Mouse (Mus musculus): ENCODE data around the gene Pacsin1. TPM values are rescaled to one million over a fixed set of nuclear protein-coding genes. Genes with fewer than 3 reads are reported as not detected.
A peak's percentile ranks its signal among the peaks of the same experiment; 100 is the strongest.

Pacsin1 gene
- polyA plus RNA-seq, 1 experiment, result 254 TPM

DNA sequence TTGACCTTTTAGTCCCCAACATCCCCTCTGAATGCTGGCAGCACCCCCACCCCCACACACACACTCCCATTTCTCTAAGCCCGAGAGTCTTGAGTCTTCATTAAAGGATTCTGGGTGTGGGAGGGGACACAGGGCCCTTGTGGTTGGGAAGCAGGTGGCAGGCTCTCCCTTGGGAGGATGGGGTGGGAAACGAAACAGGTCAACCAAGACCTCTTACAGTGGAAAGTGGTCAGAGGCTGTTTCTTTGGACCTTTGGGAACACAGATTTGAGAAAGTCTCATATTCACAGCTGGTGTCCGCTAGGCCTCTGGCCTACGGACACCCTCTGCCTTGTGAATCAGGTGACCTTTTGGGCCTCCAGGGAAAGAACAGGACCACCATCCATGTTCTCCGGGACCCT, 54.3 kb downstream of the Pacsin1 start:
- H3K4me3 ChIP-seq (ENCODE audit: insufficient read depth, low read length), result no peak overlapping the region
- TF ChIP-seq POLR2A (IDR thresholded peaks at IDR 0.05; ENCODE audit: extremely low read depth, insufficient read depth, low read length), result no peak
- no peak for TF ChIP-seq CTCF (IDR thresholded peaks at IDR 0.05; ENCODE audit: extremely low read depth, insufficient read depth, low read length)
- no peak overlapping the region for H3K27ac ChIP-seq (ENCODE audit: insufficient read depth, low read length)
- H3K4me1 ChIP-seq (ENCODE audit: control insufficient read depth, insufficient read depth, low read length), result peaks cover 3% of the 10 kb centered on the region

GRCm38 (mm10) chr17:27712832-27713231, 57.5 kb downstream of the Pacsin1 start:
- H3K4me3 ChIP-seq (ENCODE audit: insufficient read depth, low read length), result no peak overlapping the region
- no peak for TF ChIP-seq CTCF (IDR thresholded peaks at IDR 0.05; ENCODE audit: extremely low read depth, insufficient read depth, low read length)
- no peak for TF ChIP-seq POLR2A (IDR thresholded peaks at IDR 0.05; ENCODE audit: extremely low read depth, insufficient read depth, low read length)
- peaks cover 1% of the 10 kb centered on the region; the same call in 1 of the 2 replicates for H3K4me1 ChIP-seq (ENCODE audit: control insufficient read depth, insufficient read depth, low read length)
- no peak overlapping the region for H3K27ac ChIP-seq (ENCODE audit: insufficient read depth, low read length)

GRCm38 (mm10) chr17:27716804-27717203, 61.5 kb downstream of the Pacsin1 start:
- Histone ChIP-seq H3K27ac (ENCODE audit: insufficient read depth, low read length) (no peak overlapping the region), H3K4me1 (ENCODE audit: control insufficient read depth, insufficient read depth, low read length) (0 out of 2 replicates have a peak, but pooled peaks cover 1% of the 10 kb centered on the region), H3K4me3 (ENCODE audit: insufficient read depth, low read length) (no peak overlapping the region)
- TF ChIP-seq POLR2A (IDR thresholded peaks at IDR 0.05; ENCODE audit: extremely low read depth, insufficient read depth, low read length) (no peak), CTCF (IDR thresholded peaks at IDR 0.05; ENCODE audit: extremely low read depth, insufficient read depth, low read length) (no peak)

- H3K4me1 ChIP-seq (ENCODE audit: control insufficient read depth, insufficient read depth, low read length), result no peaks in the 10 kb centered on the region
- H3K4me3 ChIP-seq (ENCODE audit: insufficient read depth, low read length), result no peak overlapping the region
- H3K27ac ChIP-seq (ENCODE audit: insufficient read depth, low read length), result no peak overlapping the region
- TF ChIP-seq POLR2A (IDR thresholded peaks at IDR 0.05; ENCODE audit: extremely low read depth, insufficient read depth, low read length) (no peak), CTCF (IDR thresholded peaks at IDR 0.05; ENCODE audit: extremely low read depth, insufficient read depth, low read length) (peak; percentile 39)
Observed at GRCm38 (mm10) chr17:27718250-27718649, 62.9 kb downstream of the Pacsin1 start.

GRCm38 (mm10) chr17:27719663-27720062, 64.4 kb downstream of the Pacsin1 start:
- H3K27ac ChIP-seq (ENCODE audit: insufficient read depth, low read length), result no peak overlapping the region
- TF ChIP-seq POLR2A (IDR thresholded peaks at IDR 0.05; ENCODE audit: extremely low read depth, insufficient read depth, low read length) (no peak), CTCF (IDR thresholded peaks at IDR 0.05; ENCODE audit: extremely low read depth, insufficient read depth, low read length) (no peak)
- no peaks in the 10 kb centered on the region for H3K4me1 ChIP-seq (ENCODE audit: control insufficient read depth, insufficient read depth, low read length)
- no peak overlapping the region for H3K4me3 ChIP-seq (ENCODE audit: insufficient read depth, low read length)

- Histone ChIP-seq H3K27ac (ENCODE audit: insufficient read depth, low read length) (no peak overlapping the region), H3K4me3 (ENCODE audit: insufficient read depth, low read length) (no peak overlapping the region), H3K4me1 (ENCODE audit: control insufficient read depth, insufficient read depth, low read length) (no peaks in the 10 kb centered on the region)
- no peak for TF ChIP-seq CTCF (IDR thresholded peaks at IDR 0.05; ENCODE audit: extremely low read depth, insufficient read depth, low read length)
- TF ChIP-seq POLR2A (IDR thresholded peaks at IDR 0.05; ENCODE audit: extremely low read depth, insufficient read depth, low read length), result no peak
Observed at GRCm38 (mm10) chr17:27720326-27720725, 65.0 kb downstream of the Pacsin1 start.

- Histone ChIP-seq H3K4me3 (ENCODE audit: insufficient read depth, low read length) (no peak overlapping the region), H3K27ac (ENCODE audit: insufficient read depth, low read length) (no peak overlapping the region), H3K4me1 (ENCODE audit: control insufficient read depth, insufficient read depth, low read length) (no peaks in the 10 kb centered on the region)
- TF ChIP-seq CTCF (IDR thresholded peaks at IDR 0.05; ENCODE audit: extremely low read depth, insufficient read depth, low read length) (no peak), POLR2A (IDR thresholded peaks at IDR 0.05; ENCODE audit: extremely low read depth, insufficient read depth, low read length) (no peak)
Observed at GRCm38 (mm10) chr17:27721125-27721664, 65.9 kb downstream of the Pacsin1 start.

- TF ChIP-seq CTCF (IDR thresholded peaks at IDR 0.05; ENCODE audit: extremely low read depth, insufficient read depth, low read length), result no peak
- no peak for TF ChIP-seq POLR2A (IDR thresholded peaks at IDR 0.05; ENCODE audit: extremely low read depth, insufficient read depth, low read length)
- Histone ChIP-seq H3K4me1 (ENCODE audit: control insufficient read depth, insufficient read depth, low read length) (no peaks in the 10 kb centered on the region), H3K4me3 (ENCODE audit: insufficient read depth, low read length) (no peak overlapping the region), H3K27ac (ENCODE audit: insufficient read depth, low read length) (no peak overlapping the region)
Observed at GRCm38 (mm10) chr17:27724327-27724726, 69.0 kb downstream of the Pacsin1 start.

DNA sequence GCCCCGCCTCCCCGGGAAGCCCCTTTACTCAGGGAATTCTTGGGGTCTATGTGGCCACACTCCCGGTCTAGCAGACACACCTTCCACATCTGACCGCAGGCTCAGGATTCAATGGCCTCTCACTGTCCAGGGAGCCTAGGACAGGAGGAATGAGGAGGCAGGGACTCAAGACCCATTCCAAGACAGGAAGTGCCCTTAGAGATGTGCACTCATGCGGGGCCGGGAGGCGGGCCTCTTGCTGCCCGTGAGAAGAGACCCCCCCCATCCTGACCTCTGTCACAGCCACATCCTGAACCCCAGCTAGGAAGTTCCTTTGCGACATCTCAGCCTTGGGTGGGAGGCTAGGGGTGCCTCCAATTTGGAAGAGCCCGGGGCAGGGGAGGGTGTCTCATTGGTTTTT, 69.7 kb downstream of the Pacsin1 start:
- TF ChIP-seq POLR2A (IDR thresholded peaks at IDR 0.05; ENCODE audit: extremely low read depth, insufficient read depth, low read length), result no peak
- TF ChIP-seq CTCF (IDR thresholded peaks at IDR 0.05; ENCODE audit: extremely low read depth, insufficient read depth, low read length), result no peak

DNA sequence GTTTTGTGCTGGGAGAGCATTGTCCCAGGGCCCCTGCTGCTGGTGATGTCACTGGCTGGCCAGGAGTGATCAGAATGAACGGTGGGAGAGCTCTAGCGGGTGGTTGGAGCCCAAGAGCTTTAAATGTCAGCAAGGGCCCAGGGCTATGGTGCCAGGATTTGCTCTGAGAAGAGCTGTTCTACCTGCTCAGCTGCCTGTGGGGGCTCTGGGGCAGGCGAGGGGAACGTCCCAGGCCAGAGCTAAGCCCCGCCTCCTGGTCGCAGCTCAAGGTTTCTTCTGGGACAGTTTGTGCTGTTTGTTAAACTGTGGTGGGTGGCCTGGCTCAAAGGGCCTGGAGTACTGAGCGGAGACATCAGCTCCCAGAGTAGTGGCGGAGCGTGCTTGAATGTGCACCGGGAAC, 70.1 kb downstream of the Pacsin1 start:
- no peak for TF ChIP-seq CTCF (IDR thresholded peaks at IDR 0.05; ENCODE audit: extremely low read depth, insufficient read depth, low read length)
- TF ChIP-seq POLR2A (IDR thresholded peaks at IDR 0.05; ENCODE audit: extremely low read depth, insufficient read depth, low read length), result no peak

More for the DNA sequence above, 69.7 kb downstream of the Pacsin1 start:
- no peak overlapping the region for H3K27ac ChIP-seq (ENCODE audit: insufficient read depth, low read length)
- H3K4me1 ChIP-seq (ENCODE audit: control insufficient read depth, insufficient read depth, low read length), result no peaks in the 10 kb centered on the region
- no peak overlapping the region for H3K4me3 ChIP-seq (ENCODE audit: insufficient read depth, low read length)

More for the DNA sequence above, 70.1 kb downstream of the Pacsin1 start:
- no peak overlapping the region for H3K27ac ChIP-seq (ENCODE audit: insufficient read depth, low read length)
- H3K4me1 ChIP-seq (ENCODE audit: control insufficient read depth, insufficient read depth, low read length), result no peaks in the 10 kb centered on the region
- H3K4me3 ChIP-seq (ENCODE audit: insufficient read depth, low read length), result no peak overlapping the region
